Mouse (Mus musculus) liver, embryonic 16.5 days (tissue): ENCODE data around the gene Exph5. TPM values are rescaled to one million over a fixed set of nuclear protein-coding genes. Genes with fewer than 3 reads are reported as not detected.

ENCODE experiments used
- ATAC-seq: fragments of 200-750 bp; cut with Nextera tagmentation; 2 replicates; pipeline ENCODE4 v1.8.0; 2017; ENCODE audit warnings: low read depth, mild to moderate bottlenecking, moderate number of reproducible peaks, moderate library complexity
- H3K27ac ChIP-seq: fragments of 300-500 bp; sonication (generic); 2 replicates; pipeline ENCODE4 v1.5.1; 2014; ENCODE audit warnings: mild to moderate bottlenecking, low read length
- H3K27me3 ChIP-seq: fragments of 300-500 bp; sonication (generic); 2 replicates; pipeline ENCODE4 v1.6.1; 2014; ENCODE audit warnings: low read depth, low read length, mixed read lengths; ENCODE audit not compliant: control insufficient read depth, insufficient read depth
- H3K36me3 ChIP-seq: fragments of 300-500 bp; sonication (generic); 2 replicates; pipeline ENCODE4 v1.6.1; 2014; ENCODE audit warnings: mild to moderate bottlenecking; ENCODE audit not compliant: control insufficient read depth, insufficient read depth
- H3K4me1 ChIP-seq: fragments of 300-500 bp; sonication (generic); 2 replicates; pipeline ENCODE4 v1.6.1; 2014; ENCODE audit warnings: low read depth, low read length, mixed read lengths; ENCODE audit not compliant: control insufficient read depth
- H3K4me2 ChIP-seq: fragments of 300-500 bp; sonication (generic); 2 replicates; pipeline ENCODE4 v1.6.1; 2014; ENCODE audit warnings: low read depth, low read length, mixed read lengths
- H3K4me3 ChIP-seq: fragments of 300-500 bp; sonication (generic); 2 replicates; pipeline ENCODE4 v1.5.1; 2014; ENCODE audit warnings: low read depth, mild to moderate bottlenecking, low read length
- H3K9ac ChIP-seq: fragments of 300-500 bp; sonication (generic); 2 replicates; pipeline ENCODE4 v1.6.1; 2014; ENCODE audit warnings: low read depth, low read length
- H3K9me3 ChIP-seq: fragments of 300-500 bp; sonication (generic); replicated peaks from 2 replicates; pipeline ENCODE4 v1.6.1; 2016; ENCODE audit warnings: low read length; ENCODE audit not compliant: control insufficient read depth
- WGBS: fragments of 180-500 bp; shearing (Covaris S2); extraction: QIAGEN DNeasy Blood & Tissue Kit; methylation state at CpG from one replicate; pipeline ENCODE4 v1.1.7; 2014; ENCODE audit not compliant: insufficient replicate concordance; 5-methylcytosine and 5-hydroxymethylcytosine counted together
- polyA plus RNA-seq: library from polyadenylated mRNA; unstranded; fragments of >200 nt; fragmentation: Nextera tagmentation; extraction: Ambion mirVana; gene quantifications from 2 replicates; pipeline ENCODE4 v1.2.1, GENCODE M21; 2015

Gene Exph5
- polyA plus RNA-seq, 1 experiment from 2014 or later = 0.51 TPM

- no peak overlapping the region for H3K9ac ChIP-seq
- H3K27me3 ChIP-seq = no peaks in the 10 kb centered on the region
- H3K36me3 ChIP-seq = no peaks in the 10 kb centered on the region
- no peaks in the 10 kb centered on the region for H3K9me3 ChIP-seq
- WGBS = 65% methylated on average over 6 of the region's 6 CpGs
- H3K4me3 ChIP-seq = no peak overlapping the region
- H3K4me1 ChIP-seq = peaks cover 3% of the 10 kb centered on the region
- ATAC-seq = no peak
- H3K27ac ChIP-seq = no peak overlapping the region
- H3K4me2 ChIP-seq = no peak overlapping the region
These were observed 102.7 kb downstream of the Exph5 start for GRCm38 (mm10) chr9:53404050-53404752.

- no peaks in the 10 kb centered on the region for H3K27me3 ChIP-seq
- no peaks in the 10 kb centered on the region for H3K9me3 ChIP-seq
- no peak overlapping the region for H3K27ac ChIP-seq
- H3K4me3 ChIP-seq = peak overlapping the region; percentile 40
- ATAC-seq = peak; percentile 39; the same call in 1 of the 2 replicates
- H3K36me3 ChIP-seq = no peaks in the 10 kb centered on the region
- H3K9ac ChIP-seq = peak overlapping the region; percentile 33; the same call in 1 of the 2 replicates
- WGBS = 22% methylated on average over 21 of the region's 21 CpGs
- peak overlapping the region; percentile 46 for H3K4me2 ChIP-seq
- peaks cover 7% of the 10 kb centered on the region for H3K4me1 ChIP-seq
These were observed 103.6 kb downstream of the Exph5 start for GRCm38 (mm10) chr9:53404753-53405722.

GRCm38 (mm10) chr9:53408548-53408947, 107.1 kb downstream of the Exph5 start:
- Histone ChIP-seq H3K4me3 (no peak overlapping the region), H3K27ac (no peak overlapping the region), H3K27me3 (no peaks in the 10 kb centered on the region), H3K9me3 (no peaks in the 10 kb centered on the region), H3K9ac (no peak overlapping the region), H3K4me2 (no peak overlapping the region), H3K36me3 (no peaks in the 10 kb centered on the region), H3K4me1 (peaks cover 14% of the 10 kb centered on the region)
- 52% methylated on average over 4 of the region's 4 CpGs for WGBS
- ATAC-seq = no peak

- 67% methylated on average over 2 of the region's 2 CpGs for WGBS
- peaks cover 14% of the 10 kb centered on the region for H3K4me1 ChIP-seq
- no peak overlapping the region for H3K9ac ChIP-seq
- H3K36me3 ChIP-seq = no peaks in the 10 kb centered on the region
- ATAC-seq = no peak
- H3K27ac ChIP-seq = no peak overlapping the region
- H3K9me3 ChIP-seq = no peaks in the 10 kb centered on the region
- no peak overlapping the region for H3K4me3 ChIP-seq
- no peaks in the 10 kb centered on the region for H3K27me3 ChIP-seq
- no peak overlapping the region for H3K4me2 ChIP-seq
These were observed 107.5 kb downstream of the Exph5 start for GRCm38 (mm10) chr9:53408953-53409361.

- ATAC-seq = peak; percentile 78
- H3K27ac ChIP-seq = no peak overlapping the region
- no peak overlapping the region for H3K9ac ChIP-seq
- peaks cover 14% of the 10 kb centered on the region for H3K4me1 ChIP-seq
- no peaks in the 10 kb centered on the region for H3K36me3 ChIP-seq
- H3K9me3 ChIP-seq = no peaks in the 10 kb centered on the region
- WGBS = 45% methylated on average over 3 of the region's 3 CpGs
- no peaks in the 10 kb centered on the region for H3K27me3 ChIP-seq
- no peak overlapping the region for H3K4me3 ChIP-seq
- no peak overlapping the region for H3K4me2 ChIP-seq
These were observed 108.0 kb downstream of the Exph5 start for GRCm38 (mm10) chr9:53409427-53409826.

GRCm38 (mm10) chr9:53422133-53422896, 120.8 kb downstream of the Exph5 start:
- ATAC-seq = peak; percentile 97
- Histone ChIP-seq H3K4me3 (no peak overlapping the region; the same call in 1 of the 2 replicates), H3K9me3 (no peaks in the 10 kb centered on the region), H3K27ac (peak overlapping the region; percentile 75), H3K4me2 (peak overlapping the region; percentile 40), H3K4me1 (peaks cover 2% of the 10 kb centered on the region; the same call in 1 of the 2 replicates), H3K27me3 (no peaks in the 10 kb centered on the region), H3K9ac (no peak overlapping the region; the same call in 1 of the 2 replicates), H3K36me3 (no peaks in the 10 kb centered on the region)
- WGBS = 8% methylated on average over 9 of the region's 9 CpGs

- no peaks in the 10 kb centered on the region for H3K9me3 ChIP-seq
- no peaks in the 10 kb centered on the region for H3K36me3 ChIP-seq
- 61% methylated on average over 3 of the region's 3 CpGs for WGBS
- no peak overlapping the region for H3K9ac ChIP-seq
- ATAC-seq = peak; percentile 39; the same call in 1 of the 2 replicates
- no peaks in the 10 kb centered on the region for H3K27me3 ChIP-seq
- H3K27ac ChIP-seq = no peak overlapping the region
- no peak overlapping the region for H3K4me3 ChIP-seq
- H3K4me1 ChIP-seq = peaks cover 2% of the 10 kb centered on the region; the same call in 1 of the 2 replicates
- H3K4me2 ChIP-seq = no peak overlapping the region
These were observed 125.3 kb downstream of the Exph5 start for GRCm38 (mm10) chr9:53426726-53427125.
